Mouse (Mus musculus) kidney, postnatal 10 days (tissue): ENCODE data around the gene Dnajc16.
"Not testable (repeated sequence)": the region's sequence is repeated elsewhere in the genome, so short reads cannot be mapped to it uniquely, and the experiment has no call there.

ENCODE experiments used
- DNase-seq: peaks from one replicate; pipeline ENCODE4 v3.0.0; 2021; ENCODE audit warnings: mixed read lengths

Gene Dnajc16

GRCm38 (mm10) chr4:141794152-141794535, 3.4 kb upstream of the Dnajc16 start:
- DNase-seq, result no peak

DNA sequence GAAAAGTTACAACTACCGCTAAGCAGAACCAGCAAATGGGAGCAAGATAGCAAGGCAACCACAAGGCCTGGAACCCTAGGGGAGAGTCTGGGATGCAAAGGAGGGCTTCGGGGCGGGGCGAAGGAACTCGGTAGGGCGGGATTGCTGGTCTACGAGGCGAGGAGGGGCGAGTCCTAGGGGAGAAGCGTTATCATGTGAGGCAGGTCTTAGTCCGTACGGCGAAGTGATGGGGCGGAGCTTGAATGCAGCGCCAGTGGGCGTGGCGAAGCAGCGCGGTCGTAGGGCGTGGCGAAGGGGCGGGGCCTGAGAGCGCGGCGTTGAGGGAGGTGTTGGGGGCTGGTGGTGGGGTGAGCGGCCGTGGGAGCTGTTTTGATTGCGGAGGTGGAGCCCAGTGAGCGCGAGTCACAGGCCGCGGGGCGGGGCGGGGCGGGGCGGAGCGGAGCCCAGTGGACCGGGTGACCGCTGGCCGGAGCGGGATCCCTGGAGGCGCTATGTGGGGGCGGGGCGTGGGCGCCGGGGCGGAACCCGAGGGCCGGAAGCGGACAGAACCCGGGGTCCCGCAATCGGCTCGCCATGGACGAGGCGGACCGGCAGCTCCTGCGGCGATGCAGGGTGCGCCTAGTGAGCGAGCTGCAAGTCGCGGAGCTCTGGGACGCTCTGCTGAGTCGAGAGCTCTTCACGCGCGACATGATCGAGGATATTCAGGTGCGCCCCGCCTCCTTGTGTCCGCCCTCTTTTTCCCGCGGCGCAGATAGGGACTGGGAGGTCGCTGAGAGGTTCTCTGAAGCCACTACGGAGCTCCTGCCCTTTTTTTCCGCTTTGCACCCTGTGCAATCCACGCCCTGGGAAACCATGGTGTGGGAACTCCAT, 2.8 kb upstream of the Dnajc16 start, which contains the start of gene Casp9:
Gene Casp9 (plus strand): TSS at position 331 of the 870 bp plus-strand sequence.
- peak; percentile 99 for DNase-seq

DNA sequence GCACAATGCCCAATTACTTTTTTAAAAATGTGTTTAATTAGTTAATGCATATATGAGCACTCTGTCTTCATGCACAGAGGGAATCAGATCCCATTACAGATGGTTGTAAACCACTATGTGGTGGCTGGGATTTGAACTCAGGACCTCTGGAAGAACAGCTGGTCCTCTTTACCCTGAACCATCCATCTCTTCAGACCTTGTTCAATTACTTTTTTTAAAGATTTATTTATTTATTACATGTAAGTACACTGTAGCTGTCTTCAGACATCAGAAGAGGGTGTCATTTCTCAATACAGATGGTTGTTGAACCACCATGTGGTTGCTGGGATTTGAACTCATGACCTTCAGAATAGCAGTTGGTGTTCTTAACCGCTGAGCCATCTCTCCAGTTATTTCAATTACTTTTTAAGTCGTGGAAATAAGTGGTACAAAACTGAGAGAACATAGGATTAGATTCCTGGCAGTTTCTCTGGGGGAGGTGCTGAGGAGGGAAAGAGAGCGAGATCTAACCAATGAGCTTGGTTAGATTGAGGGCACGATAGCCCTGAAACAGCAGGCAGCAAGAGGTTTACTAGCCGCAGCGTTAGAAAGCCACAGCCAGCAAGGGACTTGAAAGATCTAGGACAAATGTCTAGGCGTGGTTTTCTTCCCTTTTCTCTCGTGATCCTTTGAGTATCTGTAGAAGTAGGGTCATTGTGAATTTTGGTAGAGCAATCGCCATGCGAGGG, 2.0 kb upstream of the Dnajc16 start:
- DNase-seq, result no peak

DNA sequence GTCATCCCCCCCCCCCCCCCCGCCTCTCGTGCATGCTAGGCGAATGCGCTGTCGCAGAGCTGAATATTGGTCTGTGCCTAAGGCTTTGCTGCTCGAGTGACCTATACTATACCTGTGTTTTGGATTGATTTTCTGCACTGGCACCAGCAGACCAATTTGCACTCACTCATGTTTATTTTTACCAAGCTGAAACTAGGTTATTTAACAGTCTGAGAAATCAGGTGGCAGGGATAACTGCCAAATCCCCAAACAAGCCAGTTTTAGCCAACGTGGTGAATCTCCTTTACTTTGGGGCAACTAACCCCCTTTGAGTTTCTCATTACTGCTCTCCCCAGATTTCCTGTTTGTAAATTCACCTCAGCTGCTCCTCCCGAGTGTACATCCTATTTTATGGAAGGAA, 1.2 kb upstream of the Dnajc16 start:
- DNase-seq, result no peak

GRCm38 (mm10) chr4:141791486-141791885, 755 bp upstream of the Dnajc16 start:
- DNase-seq, result no peak

- DNase-seq, result no peak
These were observed 1.0 kb downstream of the Dnajc16 start for GRCm38 (mm10) chr4:141789564-141790218.

DNA sequence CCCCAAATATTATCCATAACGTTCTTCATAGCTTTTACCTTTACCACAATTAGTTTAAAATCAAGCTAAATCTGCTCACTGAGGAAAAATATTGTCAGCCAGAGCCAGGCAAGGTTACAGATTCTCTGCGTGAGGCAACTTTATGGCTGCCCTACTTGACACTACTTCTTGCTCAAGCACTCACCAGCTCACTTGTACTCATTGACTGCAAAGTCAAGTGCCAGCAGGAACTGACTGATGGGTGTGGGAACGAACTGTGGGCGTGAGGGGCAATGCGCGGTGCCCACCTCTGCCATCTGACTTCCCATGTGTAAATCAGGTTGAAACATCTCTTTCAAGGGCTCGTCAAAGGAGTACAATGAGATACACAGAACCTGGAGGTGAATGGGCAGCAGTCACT, 3.3 kb downstream of the Dnajc16 start:
- DNase-seq, result no peak

DNA sequence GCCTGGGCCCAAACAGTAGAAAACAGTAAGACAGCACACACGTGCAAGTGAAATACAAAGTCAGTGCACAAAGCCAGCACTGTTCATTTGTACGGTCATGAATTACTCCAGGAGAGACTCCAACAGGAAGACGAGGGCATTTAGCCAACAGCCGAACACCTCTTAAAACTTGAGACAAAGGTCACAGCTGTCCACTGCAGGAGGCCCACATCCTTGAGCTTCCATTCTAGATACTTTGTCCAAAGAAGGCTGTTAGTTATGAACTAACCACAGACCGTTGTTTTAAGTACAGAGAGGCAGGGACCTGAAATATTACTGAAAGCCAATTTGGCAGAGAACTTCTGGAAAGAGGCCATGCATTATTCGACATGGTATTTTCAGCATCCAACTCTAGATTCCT, 3.7 kb downstream of the Dnajc16 start:
- DNase-seq, result peak; percentile 61

GRCm38 (mm10) chr4:141786141-141786540, 4.6 kb downstream of the Dnajc16 start:
- DNase-seq, result no peak

GRCm38 (mm10) chr4:141784835-141785234, 5.9 kb downstream of the Dnajc16 start:
- no peak for DNase-seq

GRCm38 (mm10) chr4:141781201-141781985, 9.3 kb downstream of the Dnajc16 start:
- no peak for DNase-seq

DNA sequence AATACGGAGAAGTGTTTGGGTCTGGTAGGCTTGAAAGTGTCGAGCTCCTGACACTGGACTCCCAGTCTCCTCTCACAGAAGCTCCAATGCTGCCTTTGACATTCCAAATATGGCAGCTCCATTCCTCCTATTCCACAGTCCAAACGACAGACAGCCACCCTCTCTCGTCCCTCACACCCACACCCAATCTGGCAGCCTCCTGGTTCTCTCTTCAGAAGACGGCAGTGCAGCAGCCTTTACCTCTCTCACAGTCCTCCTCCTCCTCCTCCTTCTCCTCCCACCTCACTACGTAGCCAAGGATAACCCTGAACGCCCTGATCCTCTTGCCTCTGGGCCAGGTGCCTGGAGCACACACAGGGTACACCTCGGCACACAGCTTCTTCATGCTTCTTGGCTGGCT, 10.9 kb downstream of the Dnajc16 start:
- DNase-seq, result no peak

- DNase-seq, result not testable (repeated sequence)
These were observed 17.7 kb downstream of the Dnajc16 start for GRCm38 (mm10) chr4:141773019-141773418.

DNA sequence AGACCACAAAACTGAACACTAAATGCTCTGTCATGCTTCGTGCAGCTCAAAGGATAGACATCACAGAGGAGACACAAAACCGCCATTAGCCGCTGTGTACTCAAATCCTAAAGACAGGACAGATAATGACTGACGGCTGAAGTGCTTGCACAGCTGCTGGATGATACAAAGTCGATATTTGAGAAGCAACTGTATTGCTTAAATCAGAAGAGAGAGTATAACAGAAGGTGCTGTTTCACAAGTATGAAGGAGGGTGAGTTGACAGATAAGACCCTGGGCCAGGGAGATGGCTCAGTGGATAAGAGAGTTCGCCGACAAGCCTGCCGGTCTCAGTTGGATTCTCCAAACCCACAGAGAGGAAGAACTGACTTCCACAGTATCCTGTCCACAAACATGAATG, 18.9 kb downstream of the Dnajc16 start:
- no peak for DNase-seq

GRCm38 (mm10) chr4:141769501-141770160, 21.1 kb downstream of the Dnajc16 start:
- no peak for DNase-seq

GRCm38 (mm10) chr4:141767353-141768036, 23.2 kb downstream of the Dnajc16 start:
- peak; percentile 37 for DNase-seq

DNA sequence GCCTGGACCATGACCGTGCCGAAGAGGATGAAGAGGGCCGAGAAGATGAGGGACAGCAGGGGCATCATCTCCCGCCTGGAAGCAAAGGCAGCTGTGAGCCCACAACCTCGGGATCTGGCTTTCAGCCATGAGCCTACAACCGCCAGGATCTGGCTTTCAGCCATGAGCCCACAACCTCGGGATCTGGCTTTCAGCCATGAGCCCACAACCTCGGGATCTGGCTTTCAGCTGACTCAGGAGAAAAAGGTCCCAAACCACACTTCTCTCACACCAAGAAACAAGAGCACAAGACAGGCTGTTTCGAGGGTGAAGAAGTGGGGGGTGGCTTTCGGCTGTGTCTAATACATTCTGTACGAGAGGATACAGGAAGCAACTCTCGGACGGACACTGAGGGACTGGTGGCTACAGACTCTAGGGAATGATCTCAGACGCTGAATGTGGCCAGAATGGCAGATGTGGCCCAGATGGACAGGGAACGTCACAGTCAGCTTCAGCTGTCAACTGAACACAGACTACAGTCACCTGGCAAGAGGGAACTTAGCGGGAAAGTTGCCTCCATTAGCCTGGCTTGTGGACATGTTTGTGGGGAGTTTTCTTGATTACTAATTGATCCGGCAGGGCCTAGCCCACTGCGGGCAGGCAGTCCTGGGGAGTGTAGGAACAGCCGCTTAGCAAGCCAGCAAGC, 23.9 kb downstream of the Dnajc16 start:
- DNase-seq, result peak; percentile 74

- no peak for DNase-seq
These were observed 24.4 kb downstream of the Dnajc16 start for GRCm38 (mm10) chr4:141766316-141766667.

- no peak for DNase-seq
These were observed 25.7 kb downstream of the Dnajc16 start for GRCm38 (mm10) chr4:141765008-141765407.

DNA sequence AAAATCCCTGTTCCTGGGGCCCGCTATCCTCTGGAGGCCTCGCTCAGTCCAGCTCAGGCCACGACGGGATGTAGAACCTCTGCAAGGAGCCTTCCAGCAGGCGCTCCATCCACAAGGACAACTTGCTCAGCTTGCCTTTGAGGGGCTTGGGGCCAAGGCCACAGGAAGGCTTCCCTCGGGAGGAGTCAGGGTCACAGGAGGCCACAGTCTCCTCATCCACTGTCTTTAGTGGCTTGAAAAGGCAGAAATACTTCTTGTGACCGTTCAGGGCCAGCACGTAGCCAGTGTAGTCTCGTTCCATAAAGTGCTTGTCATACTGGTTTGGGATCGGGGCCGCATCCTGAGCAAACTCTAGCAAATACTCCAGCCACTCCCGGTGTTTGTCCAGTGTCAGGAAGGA, 27.3 kb downstream of the Dnajc16 start:
- no peak for DNase-seq

GRCm38 (mm10) chr4:141762102-141762598, 28.6 kb downstream of the Dnajc16 start:
- DNase-seq, result no peak
